Mouse (Mus musculus): ENCODE data around the gene H60c.
"Not testable (repeated sequence)": the region's sequence is repeated elsewhere in the genome, so short reads cannot be mapped to it uniquely, and the experiment has no call there.

Gene H60c

DNA sequence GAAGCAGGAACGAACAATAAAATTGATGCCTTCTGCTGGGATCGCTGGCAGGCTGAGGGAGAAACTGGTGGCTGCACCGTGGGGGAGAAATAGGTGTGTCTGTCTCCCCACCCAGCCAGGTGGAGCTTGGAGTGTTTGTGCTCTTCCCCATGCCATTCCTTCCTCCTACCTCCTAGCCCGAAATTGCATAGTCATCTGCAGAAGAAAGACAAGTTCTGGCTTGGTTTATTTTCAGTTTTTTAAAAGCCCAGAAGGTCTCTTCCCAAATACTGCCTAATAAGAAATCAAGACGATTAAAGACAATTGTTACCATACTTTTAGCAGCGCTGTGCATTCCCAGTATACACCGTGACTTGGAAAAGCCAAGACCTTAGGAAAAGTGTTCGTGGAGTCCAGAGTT is at the start of gene H60c:
H60c (minus strand) TSS at position 101 of the 400 bp plus-strand sequence.
- no peak for DNase-seq (ENCODE audit: low spot score in 2 of 2)

DNA sequence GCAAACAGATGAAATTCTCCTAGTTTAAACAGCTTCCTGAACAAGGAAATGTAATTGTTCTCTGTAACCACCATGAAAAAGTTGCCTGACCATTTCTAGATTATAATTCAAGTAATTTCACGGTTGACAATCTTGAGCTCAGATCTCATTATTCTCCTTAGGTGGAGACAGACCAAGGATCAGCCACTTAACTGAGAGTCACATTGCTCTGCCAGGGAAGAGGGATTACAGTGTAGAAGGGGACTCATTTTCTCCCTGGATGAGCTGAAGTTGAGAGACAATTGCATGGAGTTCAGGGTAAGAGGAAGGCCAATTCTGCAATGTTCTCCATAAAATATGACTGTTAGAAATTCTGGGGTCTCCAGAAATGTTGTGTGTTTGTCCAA is 41.2 kb upstream of the H60c start:
- no peak for DNase-seq (ENCODE audit: low spot score in 2 of 2)

DNA sequence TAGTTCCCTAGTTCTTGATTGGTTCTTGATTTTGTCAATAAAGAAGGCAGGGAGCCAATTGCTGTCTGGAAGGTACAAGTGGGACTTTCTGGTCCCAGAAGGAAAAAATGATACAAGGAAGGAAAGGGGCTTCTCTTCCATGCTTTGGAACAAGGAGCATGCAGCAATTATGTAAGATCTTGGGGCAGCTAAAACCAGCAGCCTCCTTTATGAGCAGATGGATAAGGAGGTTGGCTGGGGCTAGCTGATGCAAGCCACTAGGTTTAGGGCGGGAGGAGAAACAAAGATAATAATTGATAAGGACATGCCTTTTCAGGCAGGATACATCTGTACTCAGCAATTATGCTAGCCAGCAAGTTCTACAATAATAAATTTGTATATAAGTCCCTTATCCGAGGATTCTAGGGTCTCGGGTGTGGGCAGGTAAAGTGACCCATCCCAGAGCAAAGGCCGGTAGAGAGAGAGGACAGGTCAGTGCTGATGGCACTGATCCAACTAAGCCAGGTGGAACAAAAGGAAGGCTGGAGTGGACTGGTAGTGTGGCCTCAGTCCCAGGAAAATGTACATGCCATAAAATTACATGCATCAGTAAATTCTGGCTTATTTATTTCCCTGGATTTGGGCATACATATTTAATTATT is 40.7 kb upstream of the H60c start:
- no peak for DNase-seq (ENCODE audit: low spot score in 2 of 2)

DNA sequence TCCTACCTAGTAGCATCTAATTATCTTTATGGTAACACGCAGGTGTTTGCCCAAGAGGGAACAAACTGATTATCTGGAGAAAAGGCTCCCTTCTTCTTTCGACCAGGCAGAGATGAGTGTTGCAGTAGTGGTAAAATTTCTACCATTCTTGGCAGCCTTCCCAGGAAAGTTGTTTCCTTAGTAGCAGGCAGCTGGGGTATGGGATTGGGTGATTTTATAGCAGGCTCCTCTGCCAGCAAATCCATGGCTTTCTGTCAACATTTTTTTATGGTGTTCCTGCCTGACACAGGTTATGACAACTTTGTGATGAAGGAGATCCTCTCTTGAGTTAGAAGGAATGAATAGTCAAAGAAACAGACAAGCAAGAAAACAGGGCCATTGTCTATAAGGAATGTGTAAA is 40.2 kb upstream of the H60c start:
- DNase-seq (ENCODE audit: low spot score in 2 of 2) = no peak

DNA sequence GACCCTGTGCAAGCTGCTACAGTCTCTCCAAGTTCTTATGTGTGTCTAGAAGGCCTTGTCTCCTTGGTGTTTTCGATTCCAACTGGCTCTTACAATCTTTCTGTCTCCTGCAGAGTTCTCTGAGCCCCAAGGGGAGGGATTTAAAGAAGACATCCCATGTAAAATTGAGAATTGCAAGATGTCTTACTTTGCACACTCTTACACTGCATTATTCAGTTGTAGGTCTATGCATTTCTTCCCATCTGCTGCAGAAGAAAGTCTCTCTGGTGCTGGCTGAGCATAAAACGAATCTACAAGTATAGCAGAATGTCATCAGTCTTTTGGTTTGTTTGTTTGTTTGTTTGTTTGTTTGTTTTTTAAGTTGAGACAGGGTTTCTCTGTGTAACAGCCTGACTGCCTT is 26.4 kb upstream of the H60c start:
- DNase-seq (ENCODE audit: low spot score in 2 of 2) = no peak

DNA sequence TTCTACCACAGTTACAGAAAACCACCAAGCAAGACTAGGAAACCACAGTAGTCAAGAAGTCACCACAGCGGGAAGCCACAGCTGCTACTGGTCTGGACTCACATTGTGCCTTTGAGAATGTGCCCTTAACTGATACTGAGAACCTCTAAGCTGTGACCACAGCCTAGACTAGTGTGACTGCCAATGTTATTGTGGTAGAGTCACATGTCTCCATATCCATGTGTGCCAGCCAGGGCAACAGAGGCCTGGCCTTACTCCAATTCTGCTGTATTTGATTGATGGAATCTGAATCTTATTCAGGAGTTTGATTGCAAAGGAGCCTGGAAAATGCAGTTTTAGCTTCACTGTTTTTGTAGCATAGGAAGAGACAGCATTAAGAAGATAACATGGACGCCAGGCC is 13.5 kb upstream of the H60c start:
- no peak for DNase-seq (ENCODE audit: low spot score in 2 of 2)

DNA sequence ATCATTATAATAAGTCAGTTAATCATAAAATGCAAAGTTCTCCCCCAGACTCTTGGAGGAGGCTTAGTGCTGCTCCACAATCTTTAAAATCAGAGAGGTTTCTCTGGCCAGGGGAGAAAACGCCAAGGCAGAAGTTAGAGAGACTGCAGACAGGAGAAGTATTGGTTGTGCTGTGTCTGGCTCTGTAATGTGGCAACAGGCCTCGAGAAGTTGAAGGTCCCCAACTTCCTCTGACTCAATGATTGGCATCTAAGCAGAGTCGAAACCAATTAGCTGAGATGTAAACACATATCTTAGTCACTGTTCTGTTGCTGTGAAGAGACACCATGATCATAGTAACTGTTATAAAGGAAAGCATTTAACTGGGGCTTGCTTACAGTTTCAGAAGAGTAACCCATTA is 6.5 kb upstream of the H60c start:
- DNase-seq (ENCODE audit: low spot score in 2 of 2) = no peak

DNA sequence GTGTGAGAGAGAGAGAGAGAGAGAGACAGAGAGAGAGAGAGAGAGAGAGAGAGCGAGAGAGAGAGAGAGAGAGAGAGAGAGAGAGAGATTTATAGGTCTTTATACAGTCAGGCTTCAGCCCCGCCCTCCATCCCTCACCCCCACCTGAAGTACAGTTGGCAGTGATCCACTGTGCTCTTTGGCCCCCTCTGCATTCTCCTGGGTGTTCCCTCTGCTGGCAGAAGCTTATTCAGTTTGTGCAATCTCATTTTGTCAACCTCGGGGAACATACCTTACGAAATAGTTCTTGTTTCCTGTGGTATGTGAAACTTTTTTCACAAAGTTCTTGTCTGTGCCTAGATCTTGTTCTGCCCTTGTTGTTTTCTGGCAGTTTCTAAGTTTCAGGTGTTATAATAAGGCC is 3.5 kb upstream of the H60c start:
- no peak for DNase-seq (ENCODE audit: low spot score in 2 of 2)

DNA sequence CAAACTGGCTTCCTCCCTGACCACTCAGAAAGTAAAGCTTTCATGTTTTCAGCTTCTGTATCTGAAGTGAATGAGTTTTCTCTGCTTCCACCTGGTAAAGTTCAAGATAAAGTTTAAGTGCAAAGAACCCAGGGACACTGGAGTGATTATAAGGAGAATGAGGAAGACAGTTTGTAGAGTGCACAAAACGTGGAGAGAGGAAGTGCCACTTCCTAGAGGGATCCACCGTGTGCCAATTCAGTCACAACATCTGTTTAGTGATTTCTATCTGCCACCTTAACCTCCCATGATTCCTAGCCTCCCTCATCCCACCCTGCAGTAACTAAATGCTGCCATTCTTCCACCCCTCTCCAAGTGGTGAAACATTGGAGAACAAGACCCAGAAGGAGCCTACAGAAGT is 842 bp downstream of the H60c start:
- DNase-seq (ENCODE audit: low spot score in 2 of 2) = no peak

DNA sequence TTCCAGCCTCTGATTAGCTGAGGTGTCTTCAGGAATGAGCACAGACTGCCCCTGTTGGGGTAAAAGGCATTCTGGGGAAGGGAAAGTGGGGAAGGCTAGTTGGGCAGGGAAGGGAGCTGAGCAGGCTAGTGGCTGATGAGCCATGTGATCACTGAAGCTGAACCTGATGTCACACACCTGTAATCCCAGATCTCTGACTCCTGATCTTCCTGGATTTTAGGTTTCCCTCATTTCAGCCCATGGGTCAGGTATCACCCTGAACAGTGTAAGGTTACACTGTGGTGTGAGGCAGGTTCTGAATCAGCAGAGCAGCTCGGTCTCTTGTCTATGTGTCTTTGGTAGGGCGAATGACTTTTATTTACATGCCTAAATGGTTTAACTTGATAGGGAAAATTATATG is 4.8 kb downstream of the H60c start:
- DNase-seq (ENCODE audit: low spot score in 2 of 2) = no peak

DNA sequence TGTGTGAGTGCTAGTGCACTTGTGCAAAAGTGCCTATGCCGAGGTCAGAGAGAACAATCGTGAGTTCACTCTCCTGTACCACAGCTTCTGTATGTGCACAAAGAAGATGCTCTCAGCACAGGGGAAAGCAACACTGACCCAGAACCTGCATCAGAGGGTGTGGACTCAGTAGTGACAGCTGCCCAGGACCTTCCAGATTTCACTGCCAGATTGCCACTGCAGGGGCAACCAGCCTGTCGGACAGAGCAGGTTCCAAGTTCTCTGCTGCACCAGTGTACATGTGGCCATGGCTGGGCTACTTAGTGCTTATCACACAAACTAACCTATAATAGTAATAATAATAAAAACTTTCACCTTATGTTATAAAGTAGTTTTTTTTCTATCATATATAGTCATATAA is 10.2 kb downstream of the H60c start:
- DNase-seq (ENCODE audit: low spot score in 2 of 2) = no peak

DNA sequence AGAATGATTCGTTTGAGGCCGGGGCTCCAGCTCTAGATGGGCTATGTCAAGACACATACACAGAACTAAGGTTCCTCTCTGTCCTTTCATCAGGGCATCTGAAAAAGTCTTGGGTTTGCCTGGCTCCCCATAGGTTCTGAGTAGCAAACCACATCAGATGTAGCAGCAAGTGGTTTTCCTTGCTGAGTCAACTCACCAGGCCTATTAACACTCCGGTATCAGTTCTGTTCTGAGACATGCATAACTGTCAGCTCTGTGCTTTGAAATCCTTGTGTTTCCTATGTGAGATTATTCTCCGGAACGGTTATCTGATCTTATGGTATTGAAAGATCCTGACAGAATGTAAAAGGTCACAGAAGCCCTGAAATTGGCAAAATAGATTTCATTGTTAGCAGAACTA is 29.1 kb downstream of the H60c start:
- not testable (repeated sequence) for DNase-seq (ENCODE audit: low spot score in 2 of 2)

DNA sequence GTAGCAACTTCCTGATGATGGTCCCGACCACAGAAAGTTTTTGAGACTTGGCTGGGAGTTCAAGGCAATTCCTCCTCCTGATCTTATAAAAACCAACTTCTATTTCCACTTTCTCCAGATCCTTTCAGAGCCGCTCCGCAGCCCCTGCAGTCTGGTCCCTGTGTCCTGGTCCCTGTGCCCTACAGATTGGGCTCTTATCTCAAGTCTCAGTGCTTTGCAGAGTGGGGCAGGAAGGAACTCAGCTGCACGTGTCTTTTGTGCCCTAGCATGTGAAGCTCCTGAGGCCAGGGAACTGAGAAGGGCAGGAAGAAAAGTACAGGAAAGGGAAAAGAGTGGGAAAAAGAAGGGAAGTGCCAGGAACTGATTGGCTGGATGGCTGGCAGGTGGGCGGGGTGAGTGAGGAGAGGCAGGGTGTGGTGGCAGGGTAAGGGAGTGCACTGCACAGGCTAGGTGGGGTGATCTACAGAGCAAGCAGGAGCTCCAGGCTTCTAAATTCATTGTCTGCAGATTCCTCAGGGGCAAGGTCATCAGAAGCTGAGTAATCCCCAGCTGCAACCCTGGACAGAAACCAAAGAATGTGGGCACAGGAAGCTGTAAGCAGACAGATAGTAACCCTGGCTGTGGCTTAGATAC is 30.8 kb downstream of the H60c start:
- no peak for DNase-seq (ENCODE audit: low spot score in 2 of 2)

DNA sequence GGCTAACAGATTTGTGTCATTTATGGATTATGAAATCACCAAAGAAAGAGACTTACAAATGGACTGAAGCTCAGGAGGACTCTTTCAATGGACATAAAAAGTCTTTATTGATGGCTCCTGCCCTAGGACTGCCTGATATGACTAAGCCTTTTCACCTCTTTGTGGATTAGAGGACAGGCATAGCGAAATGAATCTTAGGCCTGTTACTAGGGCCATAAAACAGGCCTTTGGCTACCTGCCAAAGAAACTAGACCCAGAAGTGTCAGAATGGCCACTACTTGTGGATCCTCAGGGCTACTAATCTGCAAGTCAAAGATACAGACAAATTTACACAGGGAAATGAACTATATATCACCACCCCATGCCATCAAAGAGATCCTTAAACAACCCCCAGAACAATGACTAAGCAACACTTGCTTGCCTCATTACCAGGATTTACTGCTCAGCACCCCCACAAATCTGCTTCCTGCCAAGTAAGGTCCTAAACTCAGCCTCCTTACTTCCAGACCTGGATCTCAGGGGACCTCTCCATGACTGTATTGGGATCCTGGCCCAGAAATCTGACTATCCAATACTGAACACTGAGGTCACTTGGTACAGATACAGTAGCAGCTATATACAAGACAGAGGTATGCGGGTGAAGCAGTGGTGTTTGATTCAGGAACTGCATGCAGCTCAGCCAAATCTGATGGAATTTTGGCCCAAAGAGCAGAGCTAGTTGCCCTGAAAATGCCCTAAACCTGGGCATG is 39.0 kb downstream of the H60c start:
- no peak for DNase-seq (ENCODE audit: low spot score in 2 of 2)
